Mouse (Mus musculus) CH12.LX (cell line): ENCODE measurements around the gene Atg16l1.

Experiments used
- CTCF ChIP-seq, 2 experiments: IDR thresholded peaks in 1 of 2; conservative IDR thresholded peaks in 1 of 2; 2 replicates each; pipeline ENCODE4 v1.5.1; 2011 to 2012; ENCODE audit warnings: low read depth in 2 of 2, low read length in 2 of 2, improper control_type of control experiment in 1 of 2, inconsistent platforms in 1 of 2, mild to moderate bottlenecking in 1 of 2, moderate library complexity in 1 of 2
- GABPA ChIP-seq: IDR thresholded peaks from 2 replicates; pipeline ENCODE4 v1.6.1; 2012; ENCODE audit warnings: low read depth, low read length, improper control_type of control experiment, inconsistent platforms; ENCODE audit not compliant: insufficient replicate concordance
- NRF1 ChIP-seq: IDR thresholded peaks from 2 replicates; pipeline ENCODE4 v1.6.1; 2014; ENCODE audit warnings: low read depth, mild to moderate bottlenecking, inconsistent platforms, low read length, improper control_type of control experiment, moderate library complexity
- POLR2AphosphoS2 ChIP-seq: IDR thresholded peaks from 2 replicates; pipeline ENCODE4 v1.6.1; 2011; ENCODE audit warnings: low read depth, low read length, improper control_type of control experiment

DNA sequence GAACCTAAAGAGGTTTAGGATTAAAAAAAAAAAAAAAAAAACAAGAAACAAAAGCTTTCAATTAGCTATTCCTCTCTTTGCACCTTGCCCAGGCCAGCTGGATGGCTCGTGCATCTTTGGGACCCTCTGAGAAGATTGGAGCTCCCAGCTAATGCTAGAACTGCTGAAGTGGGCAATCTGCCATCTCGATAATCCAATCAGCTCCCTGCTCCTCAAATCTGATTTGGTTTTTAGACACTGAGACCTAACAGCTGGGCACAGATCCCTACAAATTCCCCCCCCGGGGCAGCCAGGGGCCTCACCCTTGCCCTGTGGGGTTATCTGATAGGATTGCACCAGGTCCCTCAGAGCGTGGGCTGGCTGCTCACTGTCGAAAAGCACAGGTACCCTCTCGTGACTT is 47.9 kb downstream of the Atg16l1 start, which contains the start of gene Sag:
- TF ChIP-seq CTCF (conservative IDR thresholded peaks at IDR 0.05 in 1 of 2, IDR thresholded peaks at IDR 0.05 in 1 of 2; ENCODE audit: low read depth in 2 of 2, low read length in 2 of 2) (no peak), NRF1 (no peak), GABPA (no peak), POLR2AphosphoS2 (no peak)
